Mouse (Mus musculus) spleen, adult 2 months (tissue): ENCODE data around the gene Ryr1.

ENCODE experiments used
- CTCF ChIP-seq: fragments of 200-500 bp; IDR thresholded peaks from 2 replicates; pipeline ENCODE4 v1.5.1; 2011; ENCODE audit warnings: mild to moderate bottlenecking, inconsistent platforms; ENCODE audit not compliant: insufficient read depth, insufficient read length, insufficient replicate concordance; ENCODE audit errors: extremely low read depth
- POLR2A ChIP-seq: fragments of 200-500 bp; IDR thresholded peaks from 2 replicates; pipeline ENCODE4 v1.6.1; 2011; ENCODE audit warnings: low read depth, low read length, inconsistent platforms

DNA sequence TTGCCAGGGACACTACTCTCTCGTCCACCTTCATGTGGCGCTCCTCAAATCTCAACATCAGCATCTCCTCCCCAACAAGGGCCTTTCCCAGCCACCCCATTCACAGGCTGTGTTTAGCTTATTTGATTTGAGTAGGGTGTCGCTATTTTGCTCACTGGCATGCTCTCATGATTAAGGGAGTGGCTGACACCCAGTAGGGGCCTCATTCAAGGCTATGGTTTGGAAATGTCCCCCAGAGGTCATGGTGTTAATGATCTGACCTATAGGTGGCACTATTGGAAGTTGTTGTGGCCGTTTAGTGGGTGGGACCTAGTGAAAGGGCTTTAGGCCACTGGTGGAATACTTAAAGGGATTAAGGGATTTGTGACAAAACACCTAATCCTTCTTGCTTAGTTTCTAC, 98.2 kb downstream of the Ryr1 start:
- TF ChIP-seq CTCF (no peak), POLR2A (no peak)
